Mouse (Mus musculus): ENCODE data around the gene Esrrg.

Gene Esrrg

GRCm38 (mm10) chr1:187779589-187780178 is 171.1 kb downstream of the Esrrg start:
- peak; percentile 40 for DNase-seq

- DNase-seq = no peak
Measured at GRCm38 (mm10) chr1:187785226-187785625, 176.6 kb downstream of the Esrrg start.

- DNase-seq = peak; percentile 55
Measured at GRCm38 (mm10) chr1:187787055-187788016, 178.7 kb downstream of the Esrrg start.

DNA sequence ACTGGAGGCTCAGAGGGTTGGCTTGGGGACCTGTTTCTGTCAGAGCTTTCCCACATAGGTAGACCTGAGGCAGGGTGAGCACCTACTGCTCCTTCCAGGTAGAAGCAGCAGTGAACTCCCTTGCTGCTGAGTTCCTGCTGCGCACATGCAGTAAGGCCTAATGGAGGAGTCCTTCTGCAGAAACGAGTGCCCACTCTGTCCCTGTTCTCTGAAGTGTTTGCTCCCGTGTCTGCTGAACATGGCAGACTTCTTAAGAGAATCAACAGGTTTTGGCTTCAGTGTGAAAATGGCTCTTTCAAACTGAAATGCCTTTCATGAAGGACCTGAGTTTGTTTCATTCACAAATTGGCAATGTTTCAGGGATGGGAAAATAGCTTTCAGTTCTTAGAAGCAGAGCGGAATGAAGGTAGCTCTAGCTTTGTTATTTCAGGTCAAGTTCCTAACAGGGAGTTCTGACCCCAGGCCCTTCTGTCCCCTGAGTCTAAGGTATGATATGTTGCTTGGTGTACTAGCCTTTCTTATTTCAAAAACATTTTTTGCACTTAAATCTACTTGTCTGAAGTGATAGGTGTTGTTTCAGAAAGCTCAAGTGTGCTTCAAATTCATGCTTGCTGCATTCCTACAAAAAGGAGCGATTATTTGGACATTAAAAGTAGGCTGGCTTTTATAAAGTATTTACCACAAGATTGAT is 185.8 kb downstream of the Esrrg start:
- DNase-seq = peak; percentile 80

DNA sequence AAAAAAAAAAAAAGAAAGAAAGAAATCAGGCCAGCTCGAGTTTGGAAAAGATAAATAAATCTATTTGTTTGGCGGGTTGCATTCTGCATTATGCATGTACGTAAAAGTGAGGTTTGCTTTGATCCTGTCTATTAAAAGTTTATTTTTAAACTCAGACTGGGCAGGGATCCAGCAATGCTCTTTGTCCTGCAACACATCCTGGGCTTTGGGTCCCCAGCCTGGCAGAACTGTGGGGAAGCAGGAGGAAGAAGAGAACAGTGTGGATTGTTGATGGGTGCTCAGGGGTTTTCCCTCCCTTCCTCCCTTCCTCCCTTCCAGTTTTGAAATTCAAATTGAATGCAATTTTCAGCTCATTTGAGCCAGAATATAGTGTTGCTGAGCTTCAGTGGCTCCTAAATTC is 187.0 kb downstream of the Esrrg start:
- DNase-seq = peak; percentile 82

DNA sequence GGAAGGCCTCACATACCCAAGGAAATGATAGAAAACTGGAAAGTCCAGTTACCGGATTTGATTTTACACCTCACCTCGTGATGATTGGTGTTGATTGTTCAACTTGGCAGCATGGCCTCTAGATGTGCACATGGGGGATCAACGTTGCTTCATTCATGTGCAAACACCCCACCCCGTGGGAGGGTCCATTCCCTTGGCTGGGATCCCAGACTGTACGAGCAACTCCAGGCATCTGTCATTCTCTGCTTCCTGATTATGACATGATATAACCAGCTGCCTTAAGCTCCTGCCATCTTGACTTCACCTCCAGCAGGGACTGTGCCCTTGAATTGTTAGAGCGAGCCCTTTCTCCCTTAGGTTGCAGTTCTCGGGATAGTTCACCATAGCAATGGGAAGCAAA is 190.7 kb downstream of the Esrrg start:
- DNase-seq = peak; percentile 77

DNA sequence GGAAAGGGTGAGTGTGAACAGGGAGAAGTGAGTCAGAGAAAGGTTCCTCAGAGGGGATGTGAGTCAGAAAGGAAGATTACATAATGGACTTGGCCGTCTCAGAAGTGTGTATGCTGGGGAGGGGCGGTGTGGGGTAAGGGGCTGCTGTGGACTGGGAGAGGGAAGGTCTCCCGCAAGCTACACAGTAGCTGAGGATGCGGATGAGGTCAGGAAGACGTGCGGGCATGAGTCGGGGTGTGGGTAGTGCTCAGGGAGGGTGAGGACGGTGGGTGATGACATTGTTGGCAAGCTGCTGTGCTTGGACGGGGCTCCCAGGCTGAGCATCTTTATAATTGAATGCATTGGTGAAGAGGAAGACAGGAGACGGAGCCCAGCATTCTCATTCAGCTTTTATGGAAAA is 192.2 kb downstream of the Esrrg start:
- peak; percentile 89 for DNase-seq

DNA sequence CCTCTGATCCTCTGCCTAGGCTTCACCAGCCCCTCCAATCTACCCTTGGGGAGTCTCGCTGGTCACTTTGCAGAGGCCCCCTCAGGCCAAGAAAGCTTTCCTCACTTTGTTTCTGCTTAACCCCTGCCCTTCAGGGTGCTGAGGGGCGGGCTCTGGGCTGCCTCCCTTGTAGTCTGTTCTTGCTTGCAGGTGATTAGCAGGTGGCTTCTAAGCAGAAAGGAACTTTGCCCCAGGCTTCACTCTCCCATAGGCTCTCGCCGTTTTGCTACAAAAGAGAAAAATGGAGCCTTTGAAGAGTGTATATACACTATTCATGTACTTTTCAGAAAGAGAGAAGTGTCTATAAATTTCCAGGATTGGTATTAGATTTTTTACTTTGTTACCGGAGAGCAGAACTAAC is 195.0 kb downstream of the Esrrg start:
- DNase-seq = peak; percentile 40

DNA sequence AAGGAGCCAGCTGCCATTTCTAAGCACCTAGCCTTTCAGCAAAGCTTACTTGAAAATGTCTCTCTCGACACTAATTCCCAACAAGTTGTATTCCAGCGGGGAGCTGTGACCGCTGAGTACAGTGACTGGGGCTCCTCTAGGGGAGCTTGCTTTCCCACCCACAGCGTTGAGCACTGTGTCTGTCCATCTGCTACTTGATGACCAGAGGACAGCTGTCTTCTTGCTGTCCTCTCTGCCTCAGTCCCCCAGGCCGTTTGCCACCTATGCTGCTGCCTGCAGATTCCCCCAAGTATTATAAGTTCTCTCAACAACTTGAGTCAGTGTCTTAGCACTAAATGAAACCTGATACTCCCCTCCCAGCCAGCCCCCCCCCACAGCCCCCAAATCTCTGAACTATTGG is 195.4 kb downstream of the Esrrg start:
- peak; percentile 35 for DNase-seq

DNA sequence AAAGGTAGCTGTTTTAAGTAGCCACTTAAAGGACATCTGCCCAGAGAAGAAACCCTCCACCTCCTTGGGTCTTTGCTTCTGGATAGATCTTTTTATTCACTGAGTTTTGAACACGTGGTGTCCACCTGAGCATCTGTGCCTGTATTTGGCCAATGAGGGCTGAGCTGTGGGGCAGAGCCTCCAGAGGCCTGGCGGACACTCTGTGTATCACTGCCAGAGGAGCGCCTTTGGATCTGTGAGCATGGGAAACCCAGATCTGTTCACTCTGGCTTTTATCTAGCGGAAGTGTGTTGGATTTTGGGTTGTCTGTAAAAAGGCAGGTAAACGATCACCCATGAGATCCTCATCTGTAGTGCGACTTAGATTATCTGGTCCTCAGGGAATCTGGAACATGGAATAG is 196.4 kb downstream of the Esrrg start:
- peak; percentile 66 for DNase-seq

DNA sequence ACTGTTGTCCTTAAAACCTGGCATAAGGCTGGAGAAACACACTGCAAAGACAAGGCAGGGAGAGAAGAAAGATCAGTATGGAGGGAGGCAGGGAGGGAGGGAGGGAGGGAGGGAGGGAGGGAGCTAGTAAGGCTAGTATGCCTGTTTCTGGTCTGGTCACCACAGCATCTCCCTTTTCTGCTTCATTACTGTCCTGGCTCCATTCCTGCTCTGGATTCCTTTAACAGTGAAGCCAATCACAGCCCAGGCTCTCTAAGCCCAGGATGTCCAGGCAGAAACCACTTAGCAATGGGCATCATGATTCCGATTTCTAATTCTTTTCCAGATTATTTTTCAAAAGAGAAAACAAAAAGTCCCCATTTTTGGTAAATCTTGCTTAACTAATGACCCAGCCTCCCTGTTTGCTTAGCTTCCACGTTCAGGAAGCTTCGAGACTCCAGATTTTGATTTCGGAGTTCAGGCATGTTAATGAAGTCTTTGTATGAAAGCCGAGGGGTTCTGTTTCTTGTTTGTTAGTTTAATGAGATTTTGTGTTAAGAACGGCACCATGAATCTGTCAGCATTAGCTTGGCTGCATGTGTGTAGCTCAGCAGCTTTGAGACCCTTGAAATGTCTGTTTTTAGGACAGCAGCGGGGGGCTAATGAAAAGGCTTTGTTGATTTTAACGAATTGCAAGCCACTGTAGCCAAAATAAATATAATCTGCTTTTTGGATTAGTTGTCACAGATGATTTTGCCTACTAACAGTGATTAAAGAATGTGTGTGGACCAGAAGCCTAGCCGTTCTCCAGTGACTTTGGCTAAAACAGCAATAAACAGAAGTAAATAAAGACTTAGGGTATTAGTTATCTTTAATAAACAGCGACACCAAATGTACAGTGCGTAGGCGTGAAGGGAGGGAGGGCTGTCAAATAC is 199.1 kb downstream of the Esrrg start:
- DNase-seq = peak; percentile 40

GRCm38 (mm10) chr1:187808391-187808922 is 199.9 kb downstream of the Esrrg start:
- DNase-seq = peak; percentile 11

DNA sequence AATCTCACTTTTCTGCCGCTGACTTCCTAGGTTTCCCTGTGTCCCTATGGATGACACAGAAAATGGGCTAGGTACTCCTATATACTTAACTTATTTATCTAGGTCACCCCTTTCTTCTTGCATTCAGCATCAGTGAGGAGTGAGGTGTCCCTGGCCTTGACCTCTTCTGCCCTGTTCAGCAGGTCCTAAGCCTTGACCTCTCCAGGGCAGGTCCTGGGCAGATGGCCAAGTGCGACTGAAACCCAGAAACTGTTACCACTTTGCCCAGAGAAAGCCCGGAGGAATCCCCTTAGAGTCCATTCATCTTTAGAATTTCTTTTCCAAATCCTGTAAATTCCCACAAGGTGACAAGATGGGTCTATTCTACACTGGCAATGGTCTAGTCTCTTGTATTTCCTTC is 201.0 kb downstream of the Esrrg start:
- no peak for DNase-seq

DNA sequence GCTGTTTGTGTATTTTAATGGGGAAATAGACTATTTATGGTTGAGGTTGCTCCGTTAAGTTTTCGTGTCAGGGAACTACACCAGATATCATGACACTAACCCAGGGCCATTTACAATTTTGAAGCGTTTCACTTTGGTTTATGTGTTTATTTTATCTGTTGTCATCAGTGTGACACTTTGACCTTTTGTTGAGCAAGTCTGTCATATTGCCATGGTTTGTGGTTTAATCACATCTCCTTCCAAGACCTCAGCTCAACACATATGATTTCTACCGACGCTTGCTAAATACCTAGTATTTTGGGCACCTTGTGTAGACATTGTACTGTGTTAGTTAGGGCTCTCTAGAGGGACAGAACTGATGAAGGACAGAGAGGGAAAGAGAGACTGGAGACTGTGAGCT is 210.8 kb downstream of the Esrrg start:
- no peak for DNase-seq

GRCm38 (mm10) chr1:187821368-187821811 is 212.8 kb downstream of the Esrrg start:
- no peak for DNase-seq

DNA sequence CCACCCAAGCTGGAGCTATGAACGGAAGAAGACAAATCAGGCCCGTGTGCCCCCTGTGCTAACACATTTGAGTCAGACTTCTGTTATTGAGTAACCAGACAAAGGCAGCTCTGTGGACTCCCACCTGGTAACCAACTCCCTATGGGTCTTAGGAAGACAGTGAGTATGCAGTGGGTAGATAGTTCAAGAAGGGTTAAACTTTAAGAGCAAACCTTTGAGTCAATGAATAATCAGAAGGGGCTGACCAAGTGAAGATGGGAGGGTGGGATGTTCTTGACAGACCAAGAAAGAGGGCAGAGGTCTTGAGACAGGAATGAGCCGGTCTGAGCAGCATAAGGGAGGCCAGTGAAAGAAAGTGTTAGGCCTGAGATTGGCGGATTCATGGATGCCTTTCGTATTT is 214.8 kb downstream of the Esrrg start:
- DNase-seq = no peak

DNA sequence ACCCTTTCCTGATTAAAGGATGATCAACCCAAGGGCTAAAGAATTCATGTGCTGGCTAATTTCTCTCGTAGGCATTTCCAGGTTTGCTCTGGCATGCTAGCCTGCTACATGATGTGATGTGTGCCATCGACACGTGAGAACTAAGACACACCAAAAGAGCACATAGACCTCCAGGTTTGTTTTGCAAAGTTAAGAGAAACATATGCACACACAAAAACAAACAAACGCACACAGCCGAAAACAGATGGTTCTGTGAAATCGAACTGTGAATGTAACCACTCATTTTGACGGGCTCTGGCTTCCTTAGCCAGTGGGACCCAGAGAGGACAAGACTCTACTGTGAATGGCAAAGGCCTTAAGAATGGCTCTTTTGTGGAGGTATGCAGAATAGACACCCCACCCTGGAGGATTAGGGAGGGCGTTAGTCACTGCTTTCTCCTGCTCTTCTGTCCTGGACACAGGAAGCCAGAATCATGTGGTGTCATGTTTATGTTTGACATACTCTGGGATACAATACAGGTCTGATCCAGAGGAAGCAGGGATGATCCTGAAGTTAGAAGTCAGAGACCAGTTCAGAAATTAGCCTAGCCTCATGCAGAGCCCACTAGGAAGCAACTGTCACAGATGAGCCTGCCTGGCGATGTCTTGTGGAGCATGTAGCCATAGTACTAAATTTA is 217.0 kb downstream of the Esrrg start:
- DNase-seq = peak; percentile 76

DNA sequence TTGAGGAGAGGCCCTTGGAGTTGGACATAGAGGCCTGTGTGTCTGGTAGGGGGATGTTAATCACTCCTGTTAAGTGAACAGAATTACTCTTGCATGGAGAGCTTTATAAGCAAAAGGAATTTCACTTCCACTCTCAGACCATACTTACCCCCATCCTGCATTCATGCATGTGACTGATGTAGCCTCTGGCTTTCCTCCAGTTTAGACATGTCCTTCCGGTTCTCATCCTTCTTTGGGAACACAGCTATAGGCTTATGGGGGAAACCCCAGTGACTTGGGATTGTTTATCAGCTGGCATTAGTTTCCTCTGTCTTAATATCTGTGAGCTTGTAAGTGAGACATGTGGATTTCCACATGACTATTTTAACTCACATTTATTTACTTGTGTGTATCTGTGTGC is 217.5 kb downstream of the Esrrg start:
- DNase-seq = no peak

GRCm38 (mm10) chr1:187826869-187827268 is 218.3 kb downstream of the Esrrg start:
- DNase-seq = no peak

DNA sequence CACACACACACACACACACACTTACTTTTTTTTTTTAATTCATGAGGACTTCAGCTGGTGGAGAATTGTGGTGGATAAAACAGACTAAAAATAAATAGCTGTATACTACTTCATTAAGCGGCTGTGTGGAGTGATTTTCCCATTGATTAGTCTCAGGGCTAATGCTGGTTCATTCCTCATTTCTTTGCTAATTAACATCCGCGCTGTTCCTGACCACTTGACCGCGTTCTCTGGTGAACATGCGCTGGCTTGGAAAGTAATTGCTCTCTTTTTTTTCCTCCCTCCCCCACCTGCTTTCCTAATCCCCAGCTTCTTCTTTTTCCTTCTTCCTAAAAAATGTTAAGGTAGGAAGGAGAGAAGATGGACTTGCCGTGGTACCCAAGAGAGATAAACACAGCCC is 222.3 kb downstream of the Esrrg start:
- DNase-seq = no peak

DNA sequence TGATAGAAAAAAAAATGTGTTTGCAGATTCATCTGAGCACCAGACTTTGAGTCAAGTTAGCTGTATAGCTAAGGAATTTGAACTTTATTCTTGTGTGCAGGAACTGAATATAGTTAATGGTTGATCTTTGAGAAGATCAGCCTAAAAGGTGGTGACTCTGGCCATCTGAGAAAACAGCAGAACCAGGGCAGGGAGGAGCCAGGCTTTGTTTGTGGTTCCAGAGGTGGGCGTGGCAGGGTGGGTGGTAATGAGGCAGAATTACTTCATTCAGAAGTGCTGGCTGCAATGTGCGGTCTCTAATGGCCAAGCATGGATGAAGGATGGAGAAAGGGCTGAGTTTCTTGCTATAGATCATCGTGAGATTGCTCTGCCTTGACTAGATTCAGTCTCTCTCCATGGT is 224.3 kb downstream of the Esrrg start:
- no peak for DNase-seq

DNA sequence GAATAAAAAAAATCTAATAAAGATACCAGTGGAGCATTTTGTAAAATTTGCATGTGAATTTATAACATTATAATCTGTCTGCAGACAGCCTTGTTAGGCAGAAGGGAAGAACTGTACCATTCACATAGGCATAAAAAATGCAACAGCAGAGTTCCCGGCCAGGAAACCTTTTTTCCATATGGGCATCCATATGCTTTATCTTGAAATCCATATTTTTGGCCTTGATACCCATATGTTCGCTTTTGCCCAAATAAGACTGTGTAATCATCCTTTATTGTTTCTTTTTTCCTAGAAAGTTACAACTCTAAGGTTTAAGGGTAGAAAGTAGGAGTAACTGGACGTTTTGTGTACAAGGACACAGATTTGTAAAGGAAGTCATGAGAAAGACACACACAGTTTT is 226.0 kb downstream of the Esrrg start:
- DNase-seq = peak; percentile 13
